Mouse (Mus musculus) liver, postnatal 0 days (tissue): ENCODE data around the gene Polk. TPM values are rescaled to one million over a fixed set of nuclear protein-coding genes. Genes with fewer than 3 reads are reported as not detected.

Experiments
- ATAC-seq: fragments of 200-750 bp; cut with Nextera tagmentation; 2 replicates; pipeline ENCODE4 v1.8.0; 2017; ENCODE audit warnings: mild to moderate bottlenecking, moderate library complexity
- DNase-seq: peaks from one replicate; pipeline ENCODE4 v3.0.0-alpha.2; 2016
- H3K27ac ChIP-seq: fragments of 300-500 bp; sonication (generic); 2 replicates; pipeline ENCODE4 v1.5.1; 2014; ENCODE audit warnings: antibody characterized with exemption, moderate library complexity, mild to moderate bottlenecking, low read depth
- H3K27me3 ChIP-seq: fragments of 300-500 bp; sonication (generic); 2 replicates; pipeline ENCODE4 v1.6.1; 2014; ENCODE audit warnings: low read length, control low read depth, mixed read lengths; ENCODE audit not compliant: insufficient read depth
- H3K36me3 ChIP-seq: fragments of 300-500 bp; sonication (generic); replicated peaks from 2 replicates; pipeline ENCODE4 v1.6.1; 2014; ENCODE audit warnings: mild to moderate bottlenecking, control low read depth, low read length, moderate library complexity, mixed read lengths; ENCODE audit not compliant: insufficient read depth
- H3K4me1 ChIP-seq: fragments of 300-500 bp; sonication (generic); 2 replicates; pipeline ENCODE4 v1.6.1; 2014; ENCODE audit warnings: antibody characterized with exemption, mild to moderate bottlenecking, control low read depth; ENCODE audit not compliant: insufficient read depth
- H3K4me2 ChIP-seq: fragments of 300-500 bp; sonication (generic); 2 replicates; pipeline ENCODE4 v1.6.1; 2014; ENCODE audit warnings: low read depth, mild to moderate bottlenecking, low read length, moderate library complexity, mixed read lengths
- H3K4me3 ChIP-seq: fragments of 300-500 bp; sonication (generic); 2 replicates; pipeline ENCODE4 v1.5.1; 2014; ENCODE audit warnings: low read depth, low read length
- H3K9ac ChIP-seq: fragments of 300-500 bp; sonication (generic); replicated peaks from 2 replicates; pipeline ENCODE4 v1.6.1; 2014; ENCODE audit warnings: mild to moderate bottlenecking, moderate library complexity
- H3K9me3 ChIP-seq: fragments of 300-500 bp; sonication (generic); 2 replicates; pipeline ENCODE4 v1.6.1; 2016; ENCODE audit warnings: mild to moderate bottlenecking, control low read depth, low read length, mixed read lengths
- CTCF ChIP-seq: sonication (generic); IDR thresholded peaks from 2 replicates; pipeline ENCODE4 v1.5.1; 2016; ENCODE audit warnings: antibody characterized with exemption, low read depth
- EP300 ChIP-seq: IDR thresholded peaks from 2 replicates; pipeline ENCODE4 v1.6.1; 2016; ENCODE audit warnings: antibody characterized with exemption, low read depth, mild to moderate bottlenecking
- WGBS: fragments of 180-500 bp; shearing (Covaris S2); extraction: QIAGEN DNeasy Blood & Tissue Kit; methylation state at CpG from one replicate; pipeline ENCODE4 v1.1.7; 2014; ENCODE audit not compliant: insufficient replicate concordance; 5-methylcytosine and 5-hydroxymethylcytosine counted together
- polyA plus RNA-seq: library from polyadenylated mRNA; unstranded; fragments of >200 nt; fragmentation: Nextera tagmentation; extraction: Ambion mirVana; gene quantifications from 2 replicates; pipeline ENCODE4 v1.2.1, GENCODE M21; 2015

The Polk gene
- 1.3 TPM in 2 replicates for polyA plus RNA-seq

- peaks cover 11% of the 10 kb centered on the region for H3K4me1 ChIP-seq
- TF ChIP-seq CTCF, result no peak
- TF ChIP-seq EP300, result no peak
- H3K27me3 ChIP-seq, result no peaks in the 10 kb centered on the region
- H3K27ac ChIP-seq, result peak within 1 kb of the TSS; percentile 98
- peak; percentile 99 for ATAC-seq
- no peaks in the 10 kb centered on the region for H3K36me3 ChIP-seq
- peak within 1 kb of the TSS; percentile 86 for H3K4me2 ChIP-seq
- peak within 1 kb of the TSS; percentile 100 for H3K4me3 ChIP-seq
- under 1% methylated on average over 48 of the region's 50 CpGs for WGBS
- peak within 1 kb of the TSS; percentile 98 for H3K9ac ChIP-seq
- H3K9me3 ChIP-seq, result no peaks in the 10 kb centered on the region
- DNase-seq, result peak; percentile 98
Observed at GRCm38 (mm10) chr13:96542081-96542889, at the start of gene Polk, which contains the start of gene Col4a3bp. Gene Polk, minus strand, starts transcription at chr13:96542579. Gene Col4a3bp, plus strand, starts transcription at chr13:96542618.

- Histone ChIP-seq H3K9ac (no peak overlapping the region; the same call in 1 of the 2 replicates), H3K27me3 (no peaks in the 10 kb centered on the region), H3K4me2 (no peak overlapping the region), H3K36me3 (no peaks in the 10 kb centered on the region), H3K4me1 (peaks cover 6% of the 10 kb centered on the region; the same call in 1 of the 2 replicates), H3K27ac (no peak overlapping the region), H3K4me3 (no peak overlapping the region), H3K9me3 (no peaks in the 10 kb centered on the region)
- ATAC-seq (no peak), DNase-seq (no peak)
- TF ChIP-seq CTCF, result no peak
- no peak for TF ChIP-seq EP300
- 88% methylated on average over 1 of the region's 1 CpGs for WGBS
Observed at GRCm38 (mm10) chr13:96588642-96589041, 46.3 kb upstream of the Polk start.

GRCm38 (mm10) chr13:96586540-96586939 is 44.2 kb upstream of the Polk start:
- H3K4me1 ChIP-seq, result 0 out of 2 replicates have a peak, but pooled peaks cover 4% of the 10 kb centered on the region
- WGBS, result 88% methylated on average over 5 of the region's 5 CpGs
- ATAC-seq (no peak), DNase-seq (no peak)
- no peaks in the 10 kb centered on the region for H3K9me3 ChIP-seq
- H3K27ac ChIP-seq, result no peak overlapping the region
- no peak overlapping the region for H3K9ac ChIP-seq
- H3K36me3 ChIP-seq, result no peaks in the 10 kb centered on the region
- no peak overlapping the region for H3K4me2 ChIP-seq
- TF ChIP-seq CTCF (no peak), EP300 (no peak)
- no peaks in the 10 kb centered on the region for H3K27me3 ChIP-seq
- H3K4me3 ChIP-seq, result no peak overlapping the region

- H3K4me2 ChIP-seq, result no peak overlapping the region
- no peaks in the 10 kb centered on the region for H3K9me3 ChIP-seq
- H3K4me1 ChIP-seq, result 0 out of 2 replicates have a peak, but pooled peaks cover 4% of the 10 kb centered on the region
- H3K36me3 ChIP-seq, result no peaks in the 10 kb centered on the region
- DNase-seq (no peak), ATAC-seq (no peak)
- 60% methylated on average over 2 of the region's 2 CpGs for WGBS
- H3K27me3 ChIP-seq, result no peaks in the 10 kb centered on the region
- H3K9ac ChIP-seq, result no peak overlapping the region
- no peak overlapping the region for H3K4me3 ChIP-seq
- H3K27ac ChIP-seq, result no peak overlapping the region
- TF ChIP-seq EP300, result 0 out of 2 replicates have a peak, but pooled peaks have one; percentile 18
- TF ChIP-seq CTCF, result no peak
Observed at GRCm38 (mm10) chr13:96584201-96584600, 41.8 kb upstream of the Polk start.

- no peak overlapping the region for H3K27ac ChIP-seq
- H3K4me1 ChIP-seq, result peaks cover 2% of the 10 kb centered on the region; the same call in 1 of the 2 replicates
- ATAC-seq (no peak), DNase-seq (no peak)
- H3K27me3 ChIP-seq, result no peaks in the 10 kb centered on the region
- H3K9me3 ChIP-seq, result no peaks in the 10 kb centered on the region
- no peak overlapping the region for H3K4me2 ChIP-seq
- TF ChIP-seq EP300 (no peak), CTCF (no peak)
- no peak overlapping the region for H3K4me3 ChIP-seq
- WGBS, result 73% methylated on average over 1 of the region's 1 CpGs
- no peaks in the 10 kb centered on the region for H3K36me3 ChIP-seq
- H3K9ac ChIP-seq, result no peak overlapping the region
Observed at GRCm38 (mm10) chr13:96579979-96580378, 37.6 kb upstream of the Polk start.

- no peak for TF ChIP-seq EP300
- no peak for TF ChIP-seq CTCF
- DNase-seq (no peak), ATAC-seq (no peak)
- Histone ChIP-seq H3K27ac (no peak overlapping the region), H3K9ac (no peak overlapping the region), H3K4me3 (no peak overlapping the region), H3K27me3 (no peaks in the 10 kb centered on the region), H3K36me3 (no peaks in the 10 kb centered on the region), H3K9me3 (no peaks in the 10 kb centered on the region), H3K4me2 (no peak overlapping the region), H3K4me1 (peaks cover 2% of the 10 kb centered on the region; the same call in 1 of the 2 replicates)
- 57% methylated on average over 2 of the region's 2 CpGs for WGBS
Observed at GRCm38 (mm10) chr13:96579104-96579503, 36.7 kb upstream of the Polk start.
